Mouse (Mus musculus): Measurements from ENCODE around the gene Tmem164.
A peak's percentile ranks its signal among the peaks of the same experiment; 100 is the strongest.

The Tmem164 gene

GRCm38 (mm10) chrX:142821846-142822245 lies 140.6 kb downstream of the Tmem164 start:
- no peak for ATAC-seq (ENCODE audit: insufficient number of reproducible peaks, low FRiP score, low TSS enrichment)

GRCm38 (mm10) chrX:142825309-142825708 lies 144.1 kb downstream of the Tmem164 start:
- ATAC-seq (ENCODE audit: insufficient number of reproducible peaks, low FRiP score, low TSS enrichment), result no peak

GRCm38 (mm10) chrX:142827644-142828043 lies 146.4 kb downstream of the Tmem164 start:
- ATAC-seq (ENCODE audit: insufficient number of reproducible peaks, low FRiP score, low TSS enrichment), result no peak

GRCm38 (mm10) chrX:142828184-142828908 lies 147.1 kb downstream of the Tmem164 start:
- ATAC-seq (ENCODE audit: insufficient number of reproducible peaks, low FRiP score, low TSS enrichment), result no peak

GRCm38 (mm10) chrX:142829267-142829666 lies 148.1 kb downstream of the Tmem164 start:
- no peak for ATAC-seq (ENCODE audit: insufficient number of reproducible peaks, low FRiP score, low TSS enrichment)

- no peak for ATAC-seq (ENCODE audit: insufficient number of reproducible peaks, low FRiP score, low TSS enrichment)
Measured at GRCm38 (mm10) chrX:142829866-142830470, 148.8 kb downstream of the Tmem164 start.

GRCm38 (mm10) chrX:142830572-142830971 lies 149.4 kb downstream of the Tmem164 start:
- ATAC-seq (ENCODE audit: insufficient number of reproducible peaks, low FRiP score, low TSS enrichment), result no peak

- ATAC-seq (ENCODE audit: insufficient number of reproducible peaks, low FRiP score, low TSS enrichment), result no peak
Measured at GRCm38 (mm10) chrX:142832221-142832620, 151.0 kb downstream of the Tmem164 start.

- ATAC-seq (ENCODE audit: insufficient number of reproducible peaks, low FRiP score, low TSS enrichment), result no peak
Measured at GRCm38 (mm10) chrX:142833164-142833796, 152.1 kb downstream of the Tmem164 start.

- ATAC-seq (ENCODE audit: insufficient number of reproducible peaks, low FRiP score, low TSS enrichment), result no peak
Measured at GRCm38 (mm10) chrX:142834807-142835206, 153.6 kb downstream of the Tmem164 start.

- no peak for ATAC-seq (ENCODE audit: insufficient number of reproducible peaks, low FRiP score, low TSS enrichment)
Measured at GRCm38 (mm10) chrX:142836399-142836798, 155.2 kb downstream of the Tmem164 start.

- ATAC-seq (ENCODE audit: insufficient number of reproducible peaks, low FRiP score, low TSS enrichment), result peak; percentile 50; the same call in 1 of the 2 replicates
Measured at GRCm38 (mm10) chrX:142837316-142837715, 156.1 kb downstream of the Tmem164 start.

- ATAC-seq (ENCODE audit: insufficient number of reproducible peaks, low FRiP score, low TSS enrichment), result no peak
Measured at GRCm38 (mm10) chrX:142838841-142839240, 157.6 kb downstream of the Tmem164 start.

GRCm38 (mm10) chrX:142839411-142839810 lies 158.2 kb downstream of the Tmem164 start:
- ATAC-seq (ENCODE audit: insufficient number of reproducible peaks, low FRiP score, low TSS enrichment), result no peak

GRCm38 (mm10) chrX:142841916-142842315 lies 160.7 kb downstream of the Tmem164 start:
- ATAC-seq (ENCODE audit: insufficient number of reproducible peaks, low FRiP score, low TSS enrichment), result no peak

- no peak for ATAC-seq (ENCODE audit: insufficient number of reproducible peaks, low FRiP score, low TSS enrichment)
Measured at GRCm38 (mm10) chrX:142846266-142846665, 165.1 kb downstream of the Tmem164 start.

GRCm38 (mm10) chrX:142848032-142848431 lies 166.8 kb downstream of the Tmem164 start:
- ATAC-seq (ENCODE audit: insufficient number of reproducible peaks, low FRiP score, low TSS enrichment), result no peak

GRCm38 (mm10) chrX:142869844-142870243 lies 188.6 kb downstream of the Tmem164 start:
- no peak for ATAC-seq (ENCODE audit: insufficient number of reproducible peaks, low FRiP score, low TSS enrichment)

- ATAC-seq (ENCODE audit: insufficient number of reproducible peaks, low FRiP score, low TSS enrichment), result no peak
Measured at GRCm38 (mm10) chrX:142882255-142882654, 201.0 kb downstream of the Tmem164 start.

- no peak for ATAC-seq (ENCODE audit: insufficient number of reproducible peaks, low FRiP score, low TSS enrichment)
Measured at GRCm38 (mm10) chrX:142883593-142883992, 202.4 kb downstream of the Tmem164 start.

GRCm38 (mm10) chrX:142885962-142886361 lies 204.8 kb downstream of the Tmem164 start:
- no peak for ATAC-seq (ENCODE audit: insufficient number of reproducible peaks, low FRiP score, low TSS enrichment)
